Mouse (Mus musculus) forebrain, embryonic 10.5 days (tissue): ENCODE results near the gene Carm1. TPM values are rescaled to one million over a fixed set of nuclear protein-coding genes. Genes with fewer than 3 reads are reported as not detected.

ENCODE experiments used
- DNase-seq: peaks from one replicate; pipeline ENCODE4 v3.0.0-alpha.2; 2017; ENCODE audit warnings: low spot score; ENCODE audit errors: extremely low spot score
- H3K27ac ChIP-seq: fragments of 300-500 bp; sonication (generic); 2 replicates; pipeline ENCODE4 v1.5.1; 2016; ENCODE audit warnings: mild to moderate bottlenecking
- H3K27me3 ChIP-seq: fragments of 300-500 bp; sonication (generic); 2 replicates; pipeline ENCODE4 v1.6.1; 2016; ENCODE audit warnings: mild to moderate bottlenecking; ENCODE audit not compliant: poor library complexity, severe bottlenecking
- H3K36me3 ChIP-seq: fragments of 300-500 bp; sonication (generic); replicated peaks from 2 replicates; pipeline ENCODE4 v1.6.1; 2016; ENCODE audit warnings: mild to moderate bottlenecking, moderate library complexity
- H3K4me1 ChIP-seq: fragments of 300-500 bp; sonication (generic); 2 replicates; pipeline ENCODE4 v1.6.1; 2016
- H3K4me3 ChIP-seq: fragments of 300-500 bp; sonication (generic); 2 replicates; pipeline ENCODE4 v1.5.1; 2016; ENCODE audit warnings: mild to moderate bottlenecking, moderate library complexity
- H3K9me3 ChIP-seq: fragments of 300-500 bp; sonication (generic); 2 replicates; pipeline ENCODE4 v1.6.1; 2016; ENCODE audit warnings: mild to moderate bottlenecking, moderate library complexity
- WGBS: fragments of 180-500 bp; shearing (Covaris S2); methylation state at CpG from one replicate; pipeline ENCODE4 v1.1.7; 2016; 5-methylcytosine and 5-hydroxymethylcytosine counted together
- polyA plus RNA-seq: library from polyadenylated mRNA; unstranded; fragments of >200 nt; fragmentation: Nextera tagmentation; extraction: Ambion mirVana; gene quantifications from 2 replicates; pipeline ENCODE4 v1.2.1, GENCODE M21; 2016

Carm1 gene
- polyA plus RNA-seq: 58.3 and 59.8 TPM in 2 replicates

DNA sequence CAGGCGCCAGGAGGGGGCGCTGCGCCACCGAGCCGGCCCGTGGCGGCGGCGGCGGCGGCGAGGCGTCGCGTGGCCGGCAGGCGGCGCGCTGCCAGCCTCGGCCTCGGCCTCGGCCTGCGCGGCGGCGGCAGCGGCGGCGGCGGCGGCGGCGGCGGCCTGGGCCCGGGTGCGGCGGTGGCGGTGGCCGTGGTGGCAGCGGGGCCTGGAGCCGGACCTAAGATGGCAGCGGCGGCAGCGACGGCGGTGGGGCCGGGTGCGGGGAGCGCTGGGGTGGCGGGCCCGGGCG is at the start of gene Carm1:
Carm1 (plus strand) TSS at position 106 of the 286 bp plus-strand sequence.
- Histone ChIP-seq H3K4me3 (peak within 1 kb of the TSS; percentile 86), H3K9me3 (no peaks in the 10 kb centered on the region), H3K27me3 (no peaks in the 10 kb centered on the region), H3K27ac (peak within 1 kb of the TSS; percentile 98), H3K36me3 (peaks cover 30% of the 10 kb centered on the region), H3K4me1 (peaks cover 31% of the 10 kb centered on the region)
- DNase-seq: no peak
- WGBS: 21% methylated on average over 51 of the region's 52 CpGs

- H3K27ac ChIP-seq: peak overlapping the region; percentile 74
- peak; percentile 25 for DNase-seq
- H3K27me3 ChIP-seq: no peaks in the 10 kb centered on the region
- no peaks in the 10 kb centered on the region for H3K9me3 ChIP-seq
- no peak overlapping the region for H3K4me3 ChIP-seq
- WGBS: 88% methylated on average over 16 of the region's 16 CpGs
- peaks cover 8% of the 10 kb centered on the region; the same call in 1 of the 2 replicates for H3K4me1 ChIP-seq
- peaks cover 54% of the 10 kb centered on the region for H3K36me3 ChIP-seq
Measured at GRCm38 (mm10) chr9:21497050-21497542, 49.6 kb upstream of the Carm1 start.

DNA sequence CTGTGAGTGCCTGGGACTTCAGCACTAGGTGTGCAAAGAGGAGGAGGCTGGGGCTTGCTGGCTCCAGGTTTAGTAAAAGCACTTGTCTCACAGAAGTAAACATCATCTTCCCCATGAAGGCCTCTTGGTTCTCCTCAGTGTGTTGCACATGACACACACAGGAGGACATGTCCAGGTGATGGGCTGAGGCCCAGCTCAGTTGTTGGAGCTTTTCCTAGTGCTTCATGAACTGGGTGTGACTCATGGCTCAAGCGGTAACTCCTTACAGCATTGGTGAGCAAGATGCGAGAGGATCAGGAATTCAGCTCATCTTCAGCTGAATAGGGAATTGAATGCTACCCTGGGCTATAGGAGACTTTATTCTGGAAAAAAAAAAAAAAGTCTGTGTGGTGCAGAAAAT is 49.0 kb upstream of the Carm1 start:
- peaks cover 8% of the 10 kb centered on the region; the same call in 1 of the 2 replicates for H3K4me1 ChIP-seq
- WGBS: 91% methylated on average over 2 of the region's 2 CpGs
- H3K27me3 ChIP-seq: no peaks in the 10 kb centered on the region
- no peak overlapping the region for H3K4me3 ChIP-seq
- no peak for DNase-seq
- H3K36me3 ChIP-seq: peaks cover 51% of the 10 kb centered on the region
- H3K9me3 ChIP-seq: no peaks in the 10 kb centered on the region
- H3K27ac ChIP-seq: peak overlapping the region; percentile 74

- Histone ChIP-seq H3K9me3 (no peaks in the 10 kb centered on the region), H3K27me3 (no peaks in the 10 kb centered on the region), H3K4me3 (no peak overlapping the region), H3K4me1 (peaks cover 8% of the 10 kb centered on the region; the same call in 1 of the 2 replicates), H3K36me3 (peaks cover 59% of the 10 kb centered on the region), H3K27ac (no peak overlapping the region)
- WGBS: 93% methylated on average over 12 of the region's 12 CpGs
- DNase-seq: no peak
Measured at GRCm38 (mm10) chr9:21498284-21498902, 48.3 kb upstream of the Carm1 start.

- H3K4me1 ChIP-seq: no peaks in the 10 kb centered on the region; the same call in 1 of the 2 replicates
- no peak overlapping the region for H3K27ac ChIP-seq
- DNase-seq: no peak
- no peaks in the 10 kb centered on the region for H3K9me3 ChIP-seq
- peaks cover 75% of the 10 kb centered on the region for H3K36me3 ChIP-seq
- H3K27me3 ChIP-seq: no peaks in the 10 kb centered on the region
- no peak overlapping the region for H3K4me3 ChIP-seq
- 98% methylated on average over 8 of the region's 8 CpGs for WGBS
Measured at GRCm38 (mm10) chr9:21503352-21503751, 43.3 kb upstream of the Carm1 start.

DNA sequence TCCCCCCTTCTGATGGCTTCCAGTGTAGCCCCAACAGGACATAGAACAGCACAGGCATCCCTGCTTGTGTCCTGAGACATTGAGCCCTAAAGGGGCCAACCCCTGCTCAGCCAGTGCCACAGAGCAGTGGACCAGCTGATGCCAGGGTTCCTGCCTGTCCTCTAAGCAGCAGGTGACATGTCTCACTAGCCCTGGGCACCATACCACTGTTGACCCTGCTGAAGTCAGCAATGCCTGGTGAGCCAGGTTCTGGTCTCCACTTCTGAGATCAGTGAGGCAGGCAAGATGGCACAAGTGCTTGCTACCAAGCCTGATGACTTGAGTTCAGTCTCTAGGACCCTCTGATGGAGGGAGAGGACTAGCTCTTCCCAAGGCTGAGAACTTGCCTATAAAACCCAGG is 40.9 kb upstream of the Carm1 start:
- no peaks in the 10 kb centered on the region for H3K9me3 ChIP-seq
- no peak overlapping the region; the same call in 1 of the 2 replicates for H3K4me3 ChIP-seq
- peaks cover 17% of the 10 kb centered on the region for H3K4me1 ChIP-seq
- no peak overlapping the region for H3K27ac ChIP-seq
- peaks cover 71% of the 10 kb centered on the region for H3K36me3 ChIP-seq
- DNase-seq: no peak
- no peaks in the 10 kb centered on the region for H3K27me3 ChIP-seq

GRCm38 (mm10) chr9:21507753-21508430 is 38.8 kb upstream of the Carm1 start:
- Histone ChIP-seq H3K4me1 (peaks cover 23% of the 10 kb centered on the region), H3K27me3 (no peaks in the 10 kb centered on the region), H3K27ac (no peak overlapping the region), H3K36me3 (peaks cover 63% of the 10 kb centered on the region), H3K4me3 (no peak overlapping the region), H3K9me3 (no peaks in the 10 kb centered on the region)
- 90% methylated on average over 15 of the region's 15 CpGs for WGBS
- no peak for DNase-seq

DNA sequence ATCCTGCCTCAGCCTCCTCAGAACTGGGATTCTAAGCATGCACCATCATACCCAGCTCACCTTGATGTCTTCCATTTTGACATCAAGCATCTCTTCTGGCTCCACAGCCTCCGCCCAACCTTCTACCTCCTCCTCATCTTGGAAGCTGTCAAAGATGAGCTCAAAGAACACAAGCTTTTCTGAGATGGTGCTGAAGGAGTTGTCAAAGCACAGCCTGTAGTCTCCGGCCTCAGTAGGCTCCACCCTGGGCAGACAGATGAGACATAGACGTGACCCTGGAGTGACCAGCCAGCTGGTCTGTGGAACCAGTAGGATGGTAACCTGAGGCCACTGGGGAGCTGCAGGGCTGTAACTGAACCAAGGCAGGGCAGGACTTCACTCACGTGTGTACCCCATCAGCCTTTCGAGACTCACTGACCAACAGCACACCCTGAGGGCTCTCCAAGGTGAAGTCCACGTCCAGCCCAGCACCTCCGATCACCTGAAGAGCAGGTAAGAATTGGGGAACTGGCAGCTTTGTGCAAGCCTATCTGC is 37.8 kb upstream of the Carm1 start:
- H3K4me1 ChIP-seq: peaks cover 23% of the 10 kb centered on the region
- H3K27me3 ChIP-seq: no peaks in the 10 kb centered on the region
- WGBS: 87% methylated on average over 7 of the region's 7 CpGs
- peaks cover 4% of the 10 kb centered on the region; the same call in 1 of the 2 replicates for H3K9me3 ChIP-seq
- peaks cover 53% of the 10 kb centered on the region for H3K36me3 ChIP-seq
- H3K27ac ChIP-seq: 0 out of 2 replicates have a peak overlapping the region, but pooled peaks have one; percentile 95
- peak overlapping the region; percentile 80 for H3K4me3 ChIP-seq
- no peak for DNase-seq

- H3K4me3 ChIP-seq: peak within 1 kb of the TSS; percentile 80
- H3K27ac ChIP-seq: peak within 1 kb of the TSS; percentile 95
- DNase-seq: peak; percentile 96
- H3K36me3 ChIP-seq: peaks cover 42% of the 10 kb centered on the region
- no peaks in the 10 kb centered on the region for H3K27me3 ChIP-seq
- H3K4me1 ChIP-seq: peaks cover 23% of the 10 kb centered on the region
- H3K9me3 ChIP-seq: peaks cover 4% of the 10 kb centered on the region; the same call in 1 of the 2 replicates
- WGBS: under 1% methylated on average over 44 of the region's 44 CpGs
Measured at GRCm38 (mm10) chr9:21509772-21510688, 36.7 kb upstream of the Carm1 start, which contains the start of gene Tmed1. Gene Tmed1, minus strand, starts transcription at chr9:21510252.

- peaks cover 4% of the 10 kb centered on the region; the same call in 1 of the 2 replicates for H3K9me3 ChIP-seq
- no peak for DNase-seq
- peaks cover 23% of the 10 kb centered on the region for H3K4me1 ChIP-seq
- H3K27ac ChIP-seq: peak overlapping the region; percentile 95
- peaks cover 36% of the 10 kb centered on the region for H3K36me3 ChIP-seq
- no peaks in the 10 kb centered on the region for H3K27me3 ChIP-seq
- 6% methylated on average over 7 of the region's 7 CpGs for WGBS
- peak overlapping the region; percentile 80 for H3K4me3 ChIP-seq
Measured at GRCm38 (mm10) chr9:21510689-21511015, 36.0 kb upstream of the Carm1 start.

GRCm38 (mm10) chr9:21511052-21511451 is 35.6 kb upstream of the Carm1 start:
- 83% methylated on average over 9 of the region's 9 CpGs for WGBS
- Histone ChIP-seq H3K4me1 (peaks cover 23% of the 10 kb centered on the region), H3K9me3 (peaks cover 4% of the 10 kb centered on the region; the same call in 1 of the 2 replicates), H3K27me3 (no peaks in the 10 kb centered on the region), H3K27ac (peak overlapping the region; percentile 95), H3K36me3 (peaks cover 32% of the 10 kb centered on the region), H3K4me3 (peak overlapping the region; percentile 80)
- DNase-seq: no peak

DNA sequence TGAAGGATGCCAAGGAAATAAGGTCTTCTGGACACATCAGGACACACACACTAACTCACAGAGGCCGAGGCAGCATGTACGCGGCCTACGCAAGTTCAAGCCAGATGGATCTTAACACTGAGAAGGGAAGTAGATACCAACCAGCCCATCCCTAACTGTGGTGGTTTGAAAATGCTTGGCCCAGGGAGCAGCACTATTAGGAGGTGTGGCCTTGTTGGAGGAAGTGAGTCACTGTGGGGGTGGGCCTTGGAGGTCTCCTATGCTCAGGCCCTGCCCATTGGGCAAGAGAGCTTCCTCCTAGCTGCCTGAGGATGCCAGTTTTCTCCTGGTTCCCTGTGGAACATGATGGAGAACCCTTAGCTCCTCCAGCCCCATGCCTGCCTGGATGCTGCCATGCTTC is 33.2 kb upstream of the Carm1 start:
- WGBS: 97% methylated on average over 4 of the region's 4 CpGs
- H3K4me3 ChIP-seq: no peak overlapping the region

More for the DNA sequence above, 33.2 kb upstream of the Carm1 start:
- Histone ChIP-seq H3K4me1 (peaks cover 23% of the 10 kb centered on the region), H3K27ac (no peak overlapping the region), H3K9me3 (peaks cover 4% of the 10 kb centered on the region; the same call in 1 of the 2 replicates), H3K36me3 (peaks cover 8% of the 10 kb centered on the region), H3K27me3 (no peaks in the 10 kb centered on the region)
- no peak for DNase-seq
